Mouse (Mus musculus) bone marrow, adult 2 months (tissue): ENCODE results near the gene Gm960.

Experiments used
- CTCF ChIP-seq: fragments of 200-500 bp; IDR thresholded peaks from 2 replicates; pipeline ENCODE4 v1.5.1; 2011; ENCODE audit warnings: low read length, control low read depth; ENCODE audit not compliant: control insufficient read depth, insufficient read depth
- POLR2A ChIP-seq: fragments of 200-500 bp; IDR thresholded peaks from 2 replicates; pipeline ENCODE4 v1.6.1; 2011; ENCODE audit warnings: low read depth, mild to moderate bottlenecking, control low read depth, low read length, borderline replicate concordance; ENCODE audit not compliant: control insufficient read depth

DNA sequence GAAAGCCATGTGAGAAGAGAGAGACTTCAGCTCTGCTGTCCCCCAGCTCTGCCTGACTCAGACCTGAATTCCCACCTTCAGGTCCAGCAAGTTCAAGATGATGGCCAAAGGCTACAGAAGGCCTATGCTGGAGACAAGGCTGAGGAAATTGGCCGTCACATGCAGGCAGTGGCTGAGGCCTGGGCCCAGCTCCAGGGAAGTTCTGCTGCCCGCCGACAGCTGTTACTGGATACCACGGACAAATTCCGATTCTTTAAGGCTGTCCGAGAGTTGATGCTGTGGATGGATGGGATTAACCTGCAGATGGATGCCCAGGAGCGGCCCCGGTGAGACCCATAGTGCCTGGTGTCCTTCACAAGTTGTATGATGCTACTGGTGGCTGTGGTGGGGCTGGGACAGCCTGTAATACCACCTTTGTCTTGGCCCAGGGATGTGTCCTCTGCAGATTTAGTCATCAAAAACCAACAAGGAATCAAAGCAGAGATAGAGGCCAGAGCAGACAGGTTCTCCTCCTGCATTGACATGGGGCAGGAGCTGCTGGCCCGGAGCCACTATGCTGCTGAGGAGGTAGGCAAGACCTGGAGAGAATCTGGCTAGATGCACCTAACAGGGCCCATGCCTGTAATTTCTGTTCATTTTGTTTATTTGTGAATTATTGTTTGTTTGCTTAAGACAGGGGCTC is 49.3 kb upstream of the Gm960 start:
- TF ChIP-seq POLR2A (no peak), CTCF (no peak)
